Mouse (Mus musculus) embryonic facial prominence, embryonic 10.5 days (tissue): Measurements from ENCODE around the gene Erbb4. TPM values are rescaled to one million over a fixed set of nuclear protein-coding genes. Genes with fewer than 3 reads are reported as not detected.

ENCODE experiments used
- DNase-seq: peaks from one replicate; pipeline ENCODE4 v3.0.0-alpha.2; 2017; ENCODE audit warnings: low spot score
- H3K27ac ChIP-seq: fragments of 300-500 bp; sonication (generic); replicated peaks from 2 replicates; pipeline ENCODE4 v1.5.1; 2016; ENCODE audit warnings: mild to moderate bottlenecking
- H3K27me3 ChIP-seq: fragments of 300-500 bp; sonication (generic); replicated peaks from 2 replicates; pipeline ENCODE4 v1.6.1; 2016; ENCODE audit warnings: low read depth, mild to moderate bottlenecking; ENCODE audit not compliant: poor library complexity, severe bottlenecking
- H3K36me3 ChIP-seq: fragments of 300-500 bp; sonication (generic); replicated peaks from 2 replicates; pipeline ENCODE4 v1.6.1; 2016; ENCODE audit warnings: mild to moderate bottlenecking, moderate library complexity
- H3K4me1 ChIP-seq: fragments of 300-500 bp; sonication (generic); 2 replicates; pipeline ENCODE4 v1.6.1; 2016
- H3K4me3 ChIP-seq: fragments of 300-500 bp; sonication (generic); 2 replicates; pipeline ENCODE4 v1.5.1; 2016; ENCODE audit warnings: mild to moderate bottlenecking, moderate library complexity
- H3K9me3 ChIP-seq: fragments of 300-500 bp; sonication (generic); 2 replicates; pipeline ENCODE4 v1.6.1; 2016; ENCODE audit warnings: mild to moderate bottlenecking
- WGBS: fragments of 180-500 bp; shearing (Covaris S2); methylation state at CpG from one replicate; pipeline ENCODE4 v1.1.7; 2016; 5-methylcytosine and 5-hydroxymethylcytosine counted together
- polyA plus RNA-seq: library from polyadenylated mRNA; unstranded; fragments of >200 nt; fragmentation: Nextera tagmentation; extraction: Ambion mirVana; gene quantifications from 2 replicates; pipeline ENCODE4 v1.2.1, GENCODE M21; 2016

The Erbb4 gene
- polyA plus RNA-seq, 1 experiment from 2014 or later = 0.85 TPM

DNA sequence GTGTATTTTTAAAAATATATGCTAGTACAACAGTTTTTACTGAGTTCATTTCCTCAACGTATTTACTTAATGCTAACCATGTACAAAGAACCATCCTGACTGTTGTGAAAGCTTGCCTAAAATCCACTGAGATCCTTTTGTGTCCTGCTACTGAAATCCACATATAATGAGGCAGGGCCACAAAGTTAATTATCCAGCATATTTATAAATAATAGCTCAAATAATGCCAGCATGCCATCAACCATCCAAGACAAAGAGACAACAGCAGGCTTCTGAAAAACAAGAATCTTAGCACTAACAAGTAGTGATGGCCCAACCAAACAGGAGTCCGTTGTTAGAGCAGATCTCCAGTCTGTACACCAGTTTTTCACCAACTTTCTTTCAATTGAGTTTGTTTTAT, 215.8 kb downstream of the Erbb4 start:
- no peaks in the 10 kb centered on the region for H3K4me1 ChIP-seq
- H3K27me3 ChIP-seq = no peaks in the 10 kb centered on the region
- H3K36me3 ChIP-seq = no peaks in the 10 kb centered on the region
- 74% methylated on average over 2 of the region's 2 CpGs for WGBS
- H3K4me3 ChIP-seq = no peak overlapping the region
- H3K9me3 ChIP-seq = no peaks in the 10 kb centered on the region
- H3K27ac ChIP-seq = no peak overlapping the region
- DNase-seq = no peak

DNA sequence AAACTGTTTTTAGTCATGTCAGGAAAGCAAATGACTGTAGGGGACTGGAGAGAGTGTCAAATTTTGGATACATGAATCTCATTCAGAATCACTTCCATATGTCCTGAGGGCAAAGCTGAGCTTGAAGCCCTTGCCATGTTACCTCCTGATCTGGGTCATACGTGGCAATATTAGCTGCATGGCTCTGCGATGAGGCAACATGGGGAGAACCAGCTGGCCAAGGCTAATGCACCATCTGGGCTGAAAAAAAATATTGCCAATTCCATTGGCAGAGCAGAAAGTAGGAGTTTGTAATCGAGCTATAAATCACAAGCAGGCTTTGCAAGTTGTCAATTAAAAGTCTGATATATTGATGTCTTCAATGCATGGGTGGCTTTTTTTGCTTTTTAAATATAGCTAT, 221.0 kb downstream of the Erbb4 start:
- Histone ChIP-seq H3K36me3 (no peaks in the 10 kb centered on the region), H3K27me3 (no peaks in the 10 kb centered on the region), H3K9me3 (no peaks in the 10 kb centered on the region), H3K27ac (no peak overlapping the region), H3K4me1 (no peaks in the 10 kb centered on the region; the same call in 1 of the 2 replicates), H3K4me3 (no peak overlapping the region)
- 76% methylated on average over 3 of the region's 3 CpGs for WGBS
- no peak for DNase-seq

DNA sequence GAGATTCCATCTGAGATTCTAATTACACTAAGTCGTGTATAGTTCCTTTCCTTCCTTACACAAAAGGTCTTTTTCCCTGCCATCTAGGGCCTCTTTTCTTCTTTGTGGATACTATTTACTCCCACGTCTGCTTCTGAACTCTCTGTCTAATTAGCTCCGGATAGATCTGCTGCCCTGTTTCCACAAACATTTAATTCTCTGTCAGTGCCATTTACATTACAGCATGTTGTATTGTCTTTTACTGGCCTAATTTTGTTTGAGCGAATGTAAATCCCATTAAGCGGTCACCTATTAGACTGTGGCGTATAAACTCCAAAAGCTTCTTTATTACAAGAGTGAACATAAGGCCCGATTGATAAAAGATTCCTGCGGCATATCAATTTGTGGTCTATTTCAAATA, 232.9 kb downstream of the Erbb4 start:
- H3K27ac ChIP-seq = no peak overlapping the region
- DNase-seq = no peak

DNA sequence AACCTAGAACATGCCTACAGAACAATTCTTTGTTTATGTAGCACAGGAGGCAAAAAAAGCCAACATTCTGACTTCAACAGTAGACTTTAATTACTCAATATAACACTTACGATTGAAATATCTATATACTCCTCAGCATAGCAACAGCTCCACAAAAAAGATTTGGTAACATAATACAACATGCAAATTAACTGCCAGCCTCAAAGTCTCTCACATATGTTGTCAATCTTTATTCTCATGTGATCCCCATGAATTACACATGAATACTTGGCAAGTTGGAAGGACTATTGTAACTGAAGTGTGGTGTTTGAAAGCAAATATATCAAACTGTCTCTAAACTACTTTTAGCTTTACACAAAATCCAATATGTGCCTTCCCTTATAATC, 234.2 kb downstream of the Erbb4 start:
- no peak overlapping the region for H3K4me3 ChIP-seq
- no peak overlapping the region for H3K27ac ChIP-seq
- no peaks in the 10 kb centered on the region for H3K27me3 ChIP-seq
- H3K9me3 ChIP-seq = no peaks in the 10 kb centered on the region
- no peak for DNase-seq
- no peaks in the 10 kb centered on the region for H3K4me1 ChIP-seq
- 86% methylated on average over 1 of the region's 1 CpGs for WGBS
- no peaks in the 10 kb centered on the region for H3K36me3 ChIP-seq

More for the DNA sequence above, 232.9 kb downstream of the Erbb4 start:
- 54% methylated on average over 8 of the region's 8 CpGs for WGBS
- no peaks in the 10 kb centered on the region for H3K36me3 ChIP-seq
- H3K27me3 ChIP-seq = no peaks in the 10 kb centered on the region
- H3K4me1 ChIP-seq = no peaks in the 10 kb centered on the region
- no peak overlapping the region for H3K4me3 ChIP-seq
- H3K9me3 ChIP-seq = no peaks in the 10 kb centered on the region

DNA sequence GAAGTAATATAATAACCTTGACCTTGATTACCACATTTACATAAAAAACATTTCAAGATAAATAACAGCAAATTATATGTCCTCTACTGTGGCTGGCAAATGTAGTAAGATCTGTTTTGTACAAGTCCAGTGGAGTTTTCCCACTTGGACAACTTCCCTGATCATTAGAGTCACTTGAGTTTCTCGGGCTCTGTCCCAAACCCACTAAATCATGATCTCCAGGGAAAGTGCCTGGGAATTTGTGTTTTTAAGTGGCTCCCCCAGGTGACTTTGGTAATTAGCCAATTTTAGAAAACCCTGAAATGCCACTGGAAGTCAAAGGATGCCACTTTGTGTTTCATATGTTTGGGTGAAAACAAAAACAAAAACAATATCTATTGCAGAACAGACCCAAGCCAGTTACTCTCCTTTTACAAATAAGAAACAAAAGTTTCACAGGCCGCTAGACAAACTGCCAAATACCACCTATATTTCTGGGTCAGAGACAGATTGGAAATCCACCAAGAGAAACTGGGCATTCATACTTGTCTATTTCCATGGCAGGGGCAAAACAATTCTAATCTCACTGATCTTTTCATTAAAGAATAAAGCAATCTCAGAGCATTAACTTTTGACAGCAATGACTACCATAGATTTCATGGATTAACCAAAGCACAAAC, 234.8 kb downstream of the Erbb4 start:
- Histone ChIP-seq H3K9me3 (no peaks in the 10 kb centered on the region), H3K27ac (no peak overlapping the region), H3K27me3 (no peaks in the 10 kb centered on the region), H3K4me3 (no peak overlapping the region), H3K36me3 (no peaks in the 10 kb centered on the region), H3K4me1 (no peaks in the 10 kb centered on the region)
- 71% methylated on average over 2 of the region's 2 CpGs for WGBS
- no peak for DNase-seq

DNA sequence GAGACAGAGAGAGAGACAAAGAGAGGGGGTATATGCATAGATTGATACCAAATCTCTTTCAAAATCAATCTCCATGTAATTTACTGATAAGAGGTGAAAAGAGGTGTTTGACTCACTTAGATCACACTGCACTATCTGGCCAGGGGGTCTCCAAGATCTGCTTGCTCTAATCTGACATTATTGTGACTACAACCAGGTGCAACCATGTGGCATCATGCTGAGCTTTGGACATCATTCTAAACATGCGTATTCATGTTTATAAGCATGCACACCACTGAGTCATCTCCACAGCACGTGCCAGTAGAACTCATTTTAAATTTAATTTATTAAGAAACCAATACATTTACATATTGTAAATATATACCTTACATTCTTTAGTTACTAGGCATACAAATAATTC, 247.5 kb downstream of the Erbb4 start:
- 87% methylated on average over 2 of the region's 2 CpGs for WGBS
- no peaks in the 10 kb centered on the region for H3K27me3 ChIP-seq
- DNase-seq = no peak
- no peak overlapping the region for H3K27ac ChIP-seq
- H3K9me3 ChIP-seq = no peaks in the 10 kb centered on the region
- H3K36me3 ChIP-seq = no peaks in the 10 kb centered on the region
- H3K4me3 ChIP-seq = no peak overlapping the region
- H3K4me1 ChIP-seq = no peaks in the 10 kb centered on the region

DNA sequence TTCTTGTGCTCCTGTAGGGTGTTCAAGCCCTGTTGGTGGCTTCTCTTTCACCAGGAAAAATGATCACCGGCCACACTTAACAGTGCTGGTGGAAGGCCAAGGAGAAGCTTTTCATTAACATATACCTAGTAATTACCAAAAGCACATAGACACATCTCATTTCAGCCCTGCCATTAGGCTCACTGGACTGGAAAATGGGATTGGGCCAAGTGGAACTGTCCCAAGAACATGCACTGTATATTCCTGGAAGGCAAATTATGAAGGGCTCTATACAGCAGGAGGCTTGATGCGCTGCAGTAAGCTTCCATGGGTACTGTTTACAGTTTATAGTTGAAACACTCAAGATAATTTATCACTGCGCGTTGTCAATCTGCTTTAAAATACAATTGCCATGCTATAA, 248.4 kb downstream of the Erbb4 start:
- Histone ChIP-seq H3K4me1 (no peaks in the 10 kb centered on the region), H3K27me3 (no peaks in the 10 kb centered on the region), H3K4me3 (no peak overlapping the region), H3K27ac (no peak overlapping the region), H3K36me3 (no peaks in the 10 kb centered on the region), H3K9me3 (no peaks in the 10 kb centered on the region)
- WGBS = 93% methylated on average over 4 of the region's 4 CpGs
- no peak for DNase-seq

DNA sequence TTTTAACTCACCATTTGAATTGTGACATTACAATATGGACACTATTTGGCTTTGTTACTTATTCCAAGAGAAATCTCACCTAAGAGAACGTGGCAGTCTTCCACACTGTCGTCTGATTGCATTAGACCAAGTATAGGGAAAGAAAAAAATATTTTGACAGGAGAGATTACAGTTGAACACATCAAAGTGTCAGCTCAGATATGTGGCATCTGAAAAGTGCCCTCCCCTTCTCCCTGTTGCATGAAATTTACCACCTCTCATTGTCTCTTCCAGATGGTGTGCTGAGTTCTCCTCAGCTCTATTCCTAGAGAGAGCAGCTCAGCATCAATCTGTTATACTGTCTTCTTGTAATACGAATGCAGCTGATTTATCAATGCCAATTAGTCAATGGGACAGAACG, 268.5 kb downstream of the Erbb4 start:
- WGBS = 73% methylated on average over 4 of the region's 4 CpGs
- H3K9me3 ChIP-seq = no peaks in the 10 kb centered on the region
- no peak for DNase-seq
- no peaks in the 10 kb centered on the region for H3K27me3 ChIP-seq
- H3K4me1 ChIP-seq = no peaks in the 10 kb centered on the region
- H3K36me3 ChIP-seq = no peaks in the 10 kb centered on the region
- no peak overlapping the region for H3K27ac ChIP-seq
- no peak overlapping the region for H3K4me3 ChIP-seq

DNA sequence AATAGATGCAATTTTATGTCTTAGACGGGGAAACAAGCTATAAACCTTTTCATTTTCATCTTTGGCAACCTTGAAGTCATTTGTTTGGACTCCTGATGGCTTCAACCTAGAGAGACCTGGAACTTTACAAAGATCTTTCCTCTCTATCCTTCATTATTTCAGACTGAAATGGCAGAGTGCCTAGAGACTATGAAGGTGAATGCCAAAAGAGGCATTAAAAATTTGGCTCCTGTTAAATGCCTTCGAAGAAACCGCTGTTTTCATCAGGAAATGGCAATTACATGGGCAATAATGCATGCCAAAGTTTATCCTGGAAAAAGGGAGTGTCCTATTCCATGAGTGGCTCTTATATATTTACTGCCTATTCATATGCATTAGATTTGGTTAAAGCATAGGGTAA, 273.2 kb downstream of the Erbb4 start:
- H3K27me3 ChIP-seq = no peaks in the 10 kb centered on the region
- no peak for DNase-seq
- H3K4me3 ChIP-seq = no peak overlapping the region
- no peak overlapping the region for H3K27ac ChIP-seq
- no peaks in the 10 kb centered on the region for H3K36me3 ChIP-seq
- no peaks in the 10 kb centered on the region for H3K9me3 ChIP-seq
- H3K4me1 ChIP-seq = no peaks in the 10 kb centered on the region
- WGBS = 83% methylated on average over 3 of the region's 3 CpGs

DNA sequence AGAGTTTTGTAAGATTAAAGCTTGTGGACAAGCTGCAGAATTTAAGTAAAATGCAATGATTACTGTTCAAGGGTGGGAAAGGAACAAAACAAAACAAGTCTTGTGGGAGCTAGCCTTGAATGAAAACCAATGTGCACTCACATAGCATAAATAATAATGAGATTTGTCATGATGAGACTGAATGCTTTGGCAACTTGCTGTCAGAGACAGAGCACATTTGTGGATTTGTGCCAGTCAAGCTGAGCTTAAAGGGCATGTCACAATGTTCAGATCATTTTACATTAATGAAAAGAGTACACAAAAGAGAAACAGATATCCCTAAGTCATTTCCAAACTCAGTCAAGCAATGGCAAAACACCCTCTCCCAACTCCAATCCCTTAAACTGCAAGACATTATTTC, 275.8 kb downstream of the Erbb4 start:
- DNase-seq = no peak
- no peaks in the 10 kb centered on the region for H3K36me3 ChIP-seq
- H3K4me1 ChIP-seq = no peaks in the 10 kb centered on the region
- H3K27ac ChIP-seq = no peak overlapping the region
- H3K9me3 ChIP-seq = no peaks in the 10 kb centered on the region
- H3K4me3 ChIP-seq = no peak overlapping the region
- no peaks in the 10 kb centered on the region for H3K27me3 ChIP-seq

DNA sequence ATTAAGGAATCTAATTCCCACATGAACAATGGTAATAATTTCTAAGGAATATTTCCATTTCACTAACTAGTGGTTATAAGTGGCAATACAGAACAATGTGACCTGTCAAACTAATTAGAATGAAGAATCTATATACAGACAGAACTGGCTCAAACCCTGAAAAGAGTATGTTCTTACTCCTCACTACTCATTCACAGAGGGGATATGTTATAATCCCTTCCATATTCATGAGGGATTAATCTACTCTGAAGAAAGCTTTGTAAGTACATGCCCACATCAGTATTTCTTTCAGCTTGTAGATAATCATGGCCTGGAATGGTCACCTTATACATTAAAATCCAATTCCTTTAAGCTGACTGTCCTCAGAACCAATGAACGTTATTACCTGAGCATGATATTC, 276.3 kb downstream of the Erbb4 start:
- H3K27me3 ChIP-seq = no peaks in the 10 kb centered on the region
- no peak overlapping the region for H3K4me3 ChIP-seq
- no peak overlapping the region for H3K27ac ChIP-seq
- H3K9me3 ChIP-seq = no peaks in the 10 kb centered on the region
- DNase-seq = no peak
- no peaks in the 10 kb centered on the region for H3K4me1 ChIP-seq
- WGBS = 75% methylated on average over 1 of the region's 1 CpGs
- no peaks in the 10 kb centered on the region for H3K36me3 ChIP-seq

DNA sequence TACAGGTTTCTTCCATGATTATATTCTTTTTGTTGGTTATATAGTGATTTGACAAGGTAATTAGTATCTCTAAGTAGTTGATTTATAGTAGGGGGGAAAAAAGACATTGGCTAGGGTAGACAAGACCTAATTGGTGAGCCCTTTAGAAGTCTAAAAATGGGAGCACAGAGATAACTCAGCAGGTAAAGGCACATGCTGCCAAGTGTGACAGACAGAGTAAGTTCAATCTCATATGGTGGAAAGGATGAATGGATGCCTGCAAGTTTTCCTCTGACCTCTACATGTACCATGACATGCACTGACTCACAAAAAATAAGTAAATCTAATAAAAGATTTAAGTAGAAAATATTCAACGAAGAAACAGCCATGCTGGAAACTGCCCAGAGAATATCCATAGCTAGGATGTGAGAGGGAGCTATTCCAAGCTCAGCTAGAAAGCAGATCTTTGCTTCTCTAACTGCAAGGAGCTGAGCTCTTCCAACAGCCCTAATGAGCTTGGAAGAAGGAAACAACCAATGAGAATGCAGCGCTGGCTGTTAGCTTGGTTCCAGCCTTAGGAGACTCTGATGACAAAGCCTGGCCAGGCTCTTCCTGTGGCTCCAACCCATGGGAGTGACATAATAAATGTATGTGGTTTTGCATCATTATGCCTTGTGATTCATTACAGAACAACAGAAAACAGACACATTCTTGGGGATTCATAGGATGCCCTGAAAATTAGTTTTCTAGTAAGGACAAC, 277.2 kb downstream of the Erbb4 start:
- H3K36me3 ChIP-seq = no peaks in the 10 kb centered on the region
- DNase-seq = no peak
- no peaks in the 10 kb centered on the region for H3K9me3 ChIP-seq
- H3K4me1 ChIP-seq = no peaks in the 10 kb centered on the region
- no peaks in the 10 kb centered on the region for H3K27me3 ChIP-seq
- no peak overlapping the region for H3K27ac ChIP-seq
- 71% methylated on average over 2 of the region's 2 CpGs for WGBS
- no peak overlapping the region for H3K4me3 ChIP-seq

DNA sequence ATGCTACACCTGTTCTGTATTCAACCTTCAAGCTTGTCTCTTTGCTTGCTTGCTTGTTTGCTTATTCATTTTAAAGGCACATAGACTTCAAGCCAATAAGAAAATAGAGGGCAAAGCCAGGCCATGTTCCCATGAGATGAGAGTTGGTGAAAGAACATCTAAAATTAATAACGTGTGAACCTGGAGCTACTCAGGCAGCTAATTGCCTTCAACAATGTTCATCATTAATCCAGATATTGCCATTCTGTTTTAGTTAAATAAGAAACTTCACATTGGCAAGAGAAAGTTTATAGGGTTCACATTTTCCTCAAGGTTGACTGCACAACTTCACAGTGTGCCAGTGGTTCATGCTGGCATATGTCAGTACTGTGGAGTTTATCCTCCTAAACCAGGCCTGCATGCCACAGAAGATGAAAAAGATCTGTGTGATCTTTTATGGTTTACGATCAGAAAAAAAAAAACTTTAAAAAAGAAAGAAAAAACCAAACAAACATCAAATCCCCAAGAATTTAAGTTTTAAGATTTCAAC, 284.7 kb downstream of the Erbb4 start:
- Histone ChIP-seq H3K27me3 (no peaks in the 10 kb centered on the region), H3K4me3 (no peak overlapping the region), H3K9me3 (no peaks in the 10 kb centered on the region), H3K4me1 (no peaks in the 10 kb centered on the region), H3K36me3 (no peaks in the 10 kb centered on the region), H3K27ac (no peak overlapping the region)
- 74% methylated on average over 2 of the region's 2 CpGs for WGBS
- DNase-seq = no peak
